Mouse (Mus musculus) forebrain, embryonic 12.5 days (tissue): Measurements from ENCODE around the gene Cog8. TPM values are rescaled to one million over a fixed set of nuclear protein-coding genes. Genes with fewer than 3 reads are reported as not detected.
A peak's percentile ranks its signal among the peaks of the same experiment; 100 is the strongest.

Experiments used
- ATAC-seq: fragments of 200-750 bp; cut with Nextera tagmentation; 2 replicates; pipeline ENCODE4 v1.8.0; 2017; ENCODE audit warnings: moderate TSS enrichment; ENCODE audit not compliant: low FRiP score
- H3K27ac ChIP-seq: fragments of 300-500 bp; sonication (generic); 2 replicates; pipeline ENCODE4 v1.5.1; 2016; ENCODE audit warnings: mild to moderate bottlenecking
- H3K27me3 ChIP-seq: fragments of 300-500 bp; sonication (generic); 2 replicates; pipeline ENCODE4 v1.6.1; 2016; ENCODE audit warnings: mild to moderate bottlenecking
- H3K36me3 ChIP-seq: fragments of 300-500 bp; sonication (generic); replicated peaks from 2 replicates; pipeline ENCODE4 v1.6.1; 2016; ENCODE audit warnings: mild to moderate bottlenecking
- H3K4me1 ChIP-seq: fragments of 300-500 bp; sonication (generic); 2 replicates; pipeline ENCODE4 v1.6.1; 2016
- H3K4me2 ChIP-seq: fragments of 300-500 bp; sonication (generic); 2 replicates; pipeline ENCODE4 v1.6.1; 2016; ENCODE audit warnings: mild to moderate bottlenecking, moderate library complexity
- H3K4me3 ChIP-seq: fragments of 300-500 bp; sonication (generic); replicated peaks from 2 replicates; pipeline ENCODE4 v1.5.1; 2016; ENCODE audit warnings: mild to moderate bottlenecking
- H3K9ac ChIP-seq: fragments of 300-500 bp; sonication (generic); 2 replicates; pipeline ENCODE4 v1.6.1; 2016; ENCODE audit warnings: mild to moderate bottlenecking
- H3K9me3 ChIP-seq: fragments of 300-500 bp; sonication (generic); 2 replicates; pipeline ENCODE4 v1.6.1; 2016
- WGBS: fragments of 180-500 bp; shearing (Covaris S2); methylation state at CpG from one replicate; pipeline ENCODE4 v1.1.7; 2016; 5-methylcytosine and 5-hydroxymethylcytosine counted together
- polyA plus RNA-seq: library from polyadenylated mRNA; unstranded; fragments of >200 nt; fragmentation: Nextera tagmentation; extraction: Ambion mirVana; gene quantifications from 2 replicates; pipeline ENCODE4 v1.2.1, GENCODE M21; 2016

The Cog8 gene
- polyA plus RNA-seq, 1 experiment from 2014 or later: 41.7 TPM

GRCm38 (mm10) chr8:107073706-107074105 is 17.2 kb upstream of the Cog8 start:
- Histone ChIP-seq H3K9ac (no peak overlapping the region), H3K27ac (no peak overlapping the region)
- WGBS: 88% methylated on average over 4 of the region's 4 CpGs

GRCm38 (mm10) chr8:107065511-107066496 is 9.3 kb upstream of the Cog8 start, which contains the start of gene Tmed6:
Tmed6 (minus strand) TSS chr8:107065644.
- no peaks in the 10 kb centered on the region for H3K27me3 ChIP-seq
- ATAC-seq: no peak
- H3K4me1 ChIP-seq: no peaks in the 10 kb centered on the region
- WGBS: 69% methylated on average over 17 of the region's 17 CpGs
- no peaks in the 10 kb centered on the region for H3K9me3 ChIP-seq
- H3K27ac ChIP-seq: no peak within 1 kb of the TSS
- no peak within 1 kb of the TSS for H3K4me3 ChIP-seq
- H3K36me3 ChIP-seq: peaks cover 15% of the 10 kb centered on the region
- no peak within 1 kb of the TSS for H3K9ac ChIP-seq
- no peak within 1 kb of the TSS for H3K4me2 ChIP-seq

More at GRCm38 (mm10) chr8:107073706-107074105, 17.2 kb upstream of the Cog8 start:
- H3K36me3 ChIP-seq: peaks cover 85% of the 10 kb centered on the region
- no peak for ATAC-seq
- H3K4me3 ChIP-seq: no peak overlapping the region
- no peaks in the 10 kb centered on the region for H3K27me3 ChIP-seq
- no peaks in the 10 kb centered on the region for H3K9me3 ChIP-seq
- H3K4me2 ChIP-seq: no peak overlapping the region
- H3K4me1 ChIP-seq: no peaks in the 10 kb centered on the region

- no peak overlapping the region for H3K4me3 ChIP-seq
- H3K27me3 ChIP-seq: no peaks in the 10 kb centered on the region
- peaks cover 7% of the 10 kb centered on the region for H3K4me1 ChIP-seq
- WGBS: 87% methylated on average over 1 of the region's 1 CpGs
- no peak overlapping the region for H3K9ac ChIP-seq
- peaks cover 21% of the 10 kb centered on the region for H3K36me3 ChIP-seq
- H3K9me3 ChIP-seq: no peaks in the 10 kb centered on the region
- no peak overlapping the region for H3K4me2 ChIP-seq
- ATAC-seq: no peak
- H3K27ac ChIP-seq: no peak overlapping the region
Observed at GRCm38 (mm10) chr8:107062613-107063012, 6.1 kb upstream of the Cog8 start.

- Histone ChIP-seq H3K9me3 (no peaks in the 10 kb centered on the region), H3K4me1 (peaks cover 19% of the 10 kb centered on the region), H3K4me3 (peak overlapping the region; percentile 99), H3K4me2 (peak overlapping the region; percentile 88), H3K27me3 (no peaks in the 10 kb centered on the region), H3K36me3 (peaks cover 49% of the 10 kb centered on the region), H3K27ac (no peak overlapping the region), H3K9ac (peak overlapping the region; percentile 89)
- ATAC-seq: no peak; the same call in 1 of the 2 replicates
- under 1% methylated on average over 33 of the region's 33 CpGs for WGBS
Observed at GRCm38 (mm10) chr8:107056973-107057369, 482 bp upstream of the Cog8 start.

- Histone ChIP-seq H3K27me3 (no peaks in the 10 kb centered on the region), H3K4me2 (no peak overlapping the region), H3K36me3 (peaks cover 58% of the 10 kb centered on the region), H3K27ac (no peak overlapping the region), H3K4me1 (peaks cover 31% of the 10 kb centered on the region), H3K9ac (no peak overlapping the region), H3K9me3 (no peaks in the 10 kb centered on the region), H3K4me3 (no peak overlapping the region)
- ATAC-seq: no peak
- 98% methylated on average over 8 of the region's 8 CpGs for WGBS
Observed at GRCm38 (mm10) chr8:107052046-107052445, 4.4 kb downstream of the Cog8 start.

- H3K9me3 ChIP-seq: no peaks in the 10 kb centered on the region
- H3K9ac ChIP-seq: 0 out of 2 replicates have a peak overlapping the region, but pooled peaks have one; percentile 80
- H3K36me3 ChIP-seq: peaks cover 78% of the 10 kb centered on the region
- peak overlapping the region; percentile 92; the same call in 1 of the 2 replicates for H3K4me2 ChIP-seq
- peaks cover 24% of the 10 kb centered on the region for H3K4me1 ChIP-seq
- no peak for ATAC-seq
- H3K4me3 ChIP-seq: peak overlapping the region; percentile 89
- no peak overlapping the region for H3K27ac ChIP-seq
- H3K27me3 ChIP-seq: no peaks in the 10 kb centered on the region
- WGBS: 92% methylated on average over 4 of the region's 4 CpGs
Observed at GRCm38 (mm10) chr8:107049480-107049879, 7.0 kb downstream of the Cog8 start.

GRCm38 (mm10) chr8:107048061-107048941 is 8.2 kb downstream of the Cog8 start, which contains the start of gene Pdf:
Pdf (minus strand) TSS chr8:107048614.
- Histone ChIP-seq H3K36me3 (peaks cover 81% of the 10 kb centered on the region), H3K27ac (peak within 1 kb of the TSS; percentile 92), H3K4me3 (peak within 1 kb of the TSS; percentile 89), H3K27me3 (no peaks in the 10 kb centered on the region), H3K9ac (peak within 1 kb of the TSS; percentile 80), H3K4me1 (peaks cover 24% of the 10 kb centered on the region), H3K9me3 (no peaks in the 10 kb centered on the region), H3K4me2 (peak within 1 kb of the TSS; percentile 92)
- WGBS: under 1% methylated on average over 87 of the region's 87 CpGs
- peak; percentile 85 for ATAC-seq

- peaks cover 81% of the 10 kb centered on the region for H3K36me3 ChIP-seq
- WGBS: 94% methylated on average over 5 of the region's 5 CpGs
- ATAC-seq: no peak
- no peak overlapping the region for H3K4me3 ChIP-seq
- no peak overlapping the region for H3K27ac ChIP-seq
- H3K9me3 ChIP-seq: no peaks in the 10 kb centered on the region
- H3K27me3 ChIP-seq: no peaks in the 10 kb centered on the region
- H3K9ac ChIP-seq: no peak overlapping the region
- H3K4me2 ChIP-seq: no peak overlapping the region
- peaks cover 24% of the 10 kb centered on the region for H3K4me1 ChIP-seq
Observed at GRCm38 (mm10) chr8:107046976-107047375, 9.5 kb downstream of the Cog8 start.

- Histone ChIP-seq H3K36me3 (peaks cover 81% of the 10 kb centered on the region), H3K9me3 (no peaks in the 10 kb centered on the region), H3K27me3 (no peaks in the 10 kb centered on the region), H3K9ac (no peak overlapping the region), H3K4me3 (no peak overlapping the region), H3K4me1 (peaks cover 24% of the 10 kb centered on the region), H3K4me2 (no peak overlapping the region), H3K27ac (no peak overlapping the region)
- 93% methylated on average over 6 of the region's 6 CpGs for WGBS
- ATAC-seq: no peak
Observed at GRCm38 (mm10) chr8:107045478-107045877, 11.0 kb downstream of the Cog8 start.

GRCm38 (mm10) chr8:107040632-107041031 is 15.9 kb downstream of the Cog8 start:
- no peaks in the 10 kb centered on the region for H3K9me3 ChIP-seq
- H3K9ac ChIP-seq: no peak overlapping the region
- 90% methylated on average over 7 of the region's 7 CpGs for WGBS
- peaks cover 82% of the 10 kb centered on the region for H3K36me3 ChIP-seq
- no peak overlapping the region for H3K27ac ChIP-seq
- no peaks in the 10 kb centered on the region for H3K27me3 ChIP-seq
- no peak for ATAC-seq
- no peaks in the 10 kb centered on the region for H3K4me1 ChIP-seq
- H3K4me2 ChIP-seq: no peak overlapping the region
- H3K4me3 ChIP-seq: no peak overlapping the region

GRCm38 (mm10) chr8:107036626-107037025 is 19.9 kb downstream of the Cog8 start:
- Histone ChIP-seq H3K9me3 (no peaks in the 10 kb centered on the region), H3K27me3 (no peaks in the 10 kb centered on the region), H3K4me2 (no peak overlapping the region), H3K27ac (no peak overlapping the region), H3K36me3 (peaks cover 42% of the 10 kb centered on the region), H3K4me3 (no peak overlapping the region), H3K9ac (no peak overlapping the region), H3K4me1 (peaks cover 18% of the 10 kb centered on the region)
- no peak for ATAC-seq
- 96% methylated on average over 8 of the region's 8 CpGs for WGBS

GRCm38 (mm10) chr8:107035641-107036040 is 20.8 kb downstream of the Cog8 start:
- no peak overlapping the region for H3K9ac ChIP-seq
- 91% methylated on average over 3 of the region's 3 CpGs for WGBS
- no peaks in the 10 kb centered on the region for H3K9me3 ChIP-seq

More at GRCm38 (mm10) chr8:107035641-107036040, 20.8 kb downstream of the Cog8 start:
- H3K36me3 ChIP-seq: peaks cover 32% of the 10 kb centered on the region
- H3K4me1 ChIP-seq: peaks cover 18% of the 10 kb centered on the region
- no peak overlapping the region for H3K27ac ChIP-seq
- H3K4me3 ChIP-seq: no peak overlapping the region
- ATAC-seq: no peak
- no peaks in the 10 kb centered on the region for H3K27me3 ChIP-seq
- no peak overlapping the region for H3K4me2 ChIP-seq
